Mouse (Mus musculus) cerebellum, adult 2 months (tissue): Measurements from ENCODE around the gene Anxa6.

Source experiments
- CTCF ChIP-seq: fragments of 200-500 bp; IDR thresholded peaks from 2 replicates; pipeline ENCODE4 v1.5.1; 2011; ENCODE audit warnings: low read depth, mild to moderate bottlenecking, control low read depth, low read length, moderate library complexity, borderline replicate concordance; ENCODE audit not compliant: insufficient read depth
- POLR2A ChIP-seq: fragments of 200-500 bp; IDR thresholded peaks from 2 replicates; pipeline ENCODE4 v1.6.1; 2011; ENCODE audit warnings: low read length, control low read depth, borderline replicate concordance; ENCODE audit not compliant: insufficient read depth

DNA sequence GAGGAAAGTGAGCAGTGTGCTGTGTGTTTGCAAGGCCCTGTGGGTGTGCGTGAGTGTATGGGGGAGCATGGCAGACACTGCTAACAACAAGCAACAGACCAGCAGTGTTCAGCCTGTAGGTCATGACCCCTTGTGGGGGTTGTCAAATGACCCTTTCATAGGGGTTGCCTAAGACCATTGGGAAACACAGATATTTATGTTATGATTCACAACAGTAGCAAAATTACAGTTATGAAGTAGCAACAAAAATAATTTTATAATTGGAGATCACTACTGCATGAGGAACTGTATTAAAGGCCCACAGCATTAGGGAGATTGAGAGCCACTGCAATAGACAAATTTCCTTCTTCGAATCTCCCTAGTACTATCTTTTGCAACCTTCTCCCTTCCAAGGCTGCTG, 13.5 kb downstream of the Anxa6 start:
- TF ChIP-seq CTCF (no peak), POLR2A (no peak)
